Mouse (Mus musculus) stomach, postnatal 0 days (tissue): ENCODE results near the gene Rubcn. TPM values are rescaled to one million over a fixed set of nuclear protein-coding genes. Genes with fewer than 3 reads are reported as not detected.

ENCODE experiments used
- ATAC-seq: fragments of 200-750 bp; cut with Nextera tagmentation; 2 replicates; pipeline ENCODE4 v1.8.0; 2017; ENCODE audit not compliant: low FRiP score, low TSS enrichment
- DNase-seq: peaks from one replicate; pipeline ENCODE4 v3.0.0-alpha.2; 2016; ENCODE audit warnings: low spot score
- H3K27ac ChIP-seq: fragments of 300-500 bp; sonication (generic); replicated peaks from 2 replicates; pipeline ENCODE4 v1.5.1; 2014; ENCODE audit warnings: mild to moderate bottlenecking, control low read depth
- H3K27me3 ChIP-seq: fragments of 300-500 bp; sonication (generic); 2 replicates; pipeline ENCODE4 v1.6.1; 2014; ENCODE audit warnings: low read length; ENCODE audit not compliant: control insufficient read depth, insufficient read depth
- H3K36me3 ChIP-seq: fragments of 300-500 bp; sonication (generic); 2 replicates; pipeline ENCODE4 v1.6.1; 2014; ENCODE audit warnings: low read length, mixed read lengths; ENCODE audit not compliant: control insufficient read depth, insufficient read depth
- H3K4me1 ChIP-seq: fragments of 300-500 bp; sonication (generic); replicated peaks from 2 replicates; pipeline ENCODE4 v1.6.1; 2014; ENCODE audit warnings: antibody characterized with exemption; ENCODE audit not compliant: control insufficient read depth, insufficient read depth
- H3K4me2 ChIP-seq: fragments of 300-500 bp; sonication (generic); replicated peaks from 2 replicates; pipeline ENCODE4 v1.6.1; 2014; ENCODE audit warnings: low read depth, mild to moderate bottlenecking, control low read depth, moderate library complexity
- H3K4me3 ChIP-seq: fragments of 300-500 bp; sonication (generic); 2 replicates; pipeline ENCODE4 v1.5.1; 2014; ENCODE audit warnings: low read depth, low read length, control low read depth
- H3K9ac ChIP-seq: fragments of 300-500 bp; sonication (generic); 2 replicates; pipeline ENCODE4 v1.6.1; 2014; ENCODE audit warnings: mild to moderate bottlenecking, low read length, control low read depth, mixed read lengths
- H3K9me3 ChIP-seq: fragments of 300-500 bp; sonication (generic); 2 replicates; pipeline ENCODE4 v1.6.1; 2016; ENCODE audit warnings: low read length; ENCODE audit not compliant: control insufficient read depth
- CTCF ChIP-seq: IDR thresholded peaks from 2 replicates; pipeline ENCODE4 v1.5.1; 2016; ENCODE audit warnings: antibody characterized with exemption, low read depth, mild to moderate bottlenecking, moderate library complexity
- EP300 ChIP-seq: optimal IDR thresholded peaks from 2 replicates; pipeline ENCODE3; 2016; ENCODE audit warnings: antibody characterized with exemption
- WGBS: fragments of 180-500 bp; shearing (Covaris S2); extraction: QIAGEN DNeasy Blood & Tissue Kit; methylation state at CpG from one replicate; pipeline ENCODE4 v1.1.7; 2014; 5-methylcytosine and 5-hydroxymethylcytosine counted together
- polyA plus RNA-seq: library from polyadenylated mRNA; unstranded; fragments of >200 nt; fragmentation: Nextera tagmentation; extraction: Ambion mirVana; gene quantifications from 2 replicates; pipeline ENCODE4 v1.2.1, GENCODE M21; 2015

The Rubcn gene
- polyA plus RNA-seq, 1 experiment from 2014 or later = 7.1 TPM

- no peak for DNase-seq
- Histone ChIP-seq H3K4me2 (no peak overlapping the region), H3K9ac (no peak overlapping the region), H3K9me3 (no peaks in the 10 kb centered on the region), H3K27me3 (no peaks in the 10 kb centered on the region), H3K4me3 (no peak overlapping the region), H3K36me3 (peaks cover 3% of the 10 kb centered on the region; the same call in 1 of the 2 replicates), H3K4me1 (no peaks in the 10 kb centered on the region), H3K27ac (no peak overlapping the region)
- WGBS = 54% methylated on average over 2 of the region's 2 CpGs
- TF ChIP-seq CTCF = no peak
- ATAC-seq = no peak
Observed at GRCm38 (mm10) chr16:32889881-32890280, 12.3 kb upstream of the Rubcn start.

GRCm38 (mm10) chr16:32887996-32888395 is 10.4 kb upstream of the Rubcn start:
- peaks cover 3% of the 10 kb centered on the region; the same call in 1 of the 2 replicates for H3K36me3 ChIP-seq
- H3K4me1 ChIP-seq = no peaks in the 10 kb centered on the region
- no peak overlapping the region for H3K27ac ChIP-seq
- H3K9ac ChIP-seq = no peak overlapping the region
- H3K4me3 ChIP-seq = no peak overlapping the region
- DNase-seq (no peak), ATAC-seq (no peak)
- no peaks in the 10 kb centered on the region for H3K27me3 ChIP-seq
- no peaks in the 10 kb centered on the region for H3K9me3 ChIP-seq
- no peak overlapping the region for H3K4me2 ChIP-seq
- TF ChIP-seq EP300 = no peak
- TF ChIP-seq CTCF = peak; percentile 51
- WGBS = 89% methylated on average over 7 of the region's 7 CpGs

- H3K9ac ChIP-seq = no peak overlapping the region
- no peak for DNase-seq
- H3K4me1 ChIP-seq = no peaks in the 10 kb centered on the region; the same call in 1 of the 2 replicates
- H3K4me3 ChIP-seq = no peak overlapping the region
- WGBS = 87% methylated on average over 7 of the region's 7 CpGs
- H3K36me3 ChIP-seq = no peaks in the 10 kb centered on the region; the same call in 1 of the 2 replicates
- H3K27me3 ChIP-seq = no peaks in the 10 kb centered on the region
- H3K27ac ChIP-seq = no peak overlapping the region
- TF ChIP-seq CTCF (peak; percentile 35), EP300 (no peak)
- H3K9me3 ChIP-seq = no peaks in the 10 kb centered on the region
- H3K4me2 ChIP-seq = no peak overlapping the region
- ATAC-seq = no peak
Observed at GRCm38 (mm10) chr16:32881538-32881937, 4.0 kb upstream of the Rubcn start.

- H3K36me3 ChIP-seq = no peaks in the 10 kb centered on the region
- DNase-seq (no peak), ATAC-seq (no peak)
- H3K4me2 ChIP-seq = peak overlapping the region; percentile 89
- H3K27me3 ChIP-seq = no peaks in the 10 kb centered on the region
- no peaks in the 10 kb centered on the region; the same call in 1 of the 2 replicates for H3K4me1 ChIP-seq
- 78% methylated on average over 14 of the region's 14 CpGs for WGBS
- 0 out of 2 replicates have a peak overlapping the region, but pooled peaks have one; percentile 30 for H3K27ac ChIP-seq
- H3K4me3 ChIP-seq = peak overlapping the region; percentile 77; the same call in 1 of the 2 replicates
- TF ChIP-seq CTCF = no peak
- TF ChIP-seq EP300 = no peak
- no peaks in the 10 kb centered on the region for H3K9me3 ChIP-seq
- H3K9ac ChIP-seq = peak overlapping the region; percentile 27; the same call in 1 of the 2 replicates
Observed at GRCm38 (mm10) chr16:32878972-32879926, 1.7 kb upstream of the Rubcn start.

- peak overlapping the region; percentile 90 for H3K9ac ChIP-seq
- peak overlapping the region; percentile 77 for H3K4me3 ChIP-seq
- ATAC-seq = peak; percentile 36
- DNase-seq = peak; percentile 37
- H3K36me3 ChIP-seq = no peaks in the 10 kb centered on the region
- H3K4me2 ChIP-seq = peak overlapping the region; percentile 89
- H3K4me1 ChIP-seq = no peaks in the 10 kb centered on the region; the same call in 1 of the 2 replicates
- TF ChIP-seq EP300 (no peak), CTCF (no peak)
- H3K27ac ChIP-seq = peak overlapping the region; percentile 90
- H3K9me3 ChIP-seq = no peaks in the 10 kb centered on the region
- 1% methylated on average over 28 of the region's 34 CpGs for WGBS
- no peaks in the 10 kb centered on the region for H3K27me3 ChIP-seq
Observed at GRCm38 (mm10) chr16:32878157-32878598, 612 bp upstream of the Rubcn start.

GRCm38 (mm10) chr16:32876831-32877230 is 735 bp downstream of the Rubcn start:
- peak overlapping the region; percentile 69 for H3K4me2 ChIP-seq
- no peaks in the 10 kb centered on the region; the same call in 1 of the 2 replicates for H3K4me1 ChIP-seq
- no peak overlapping the region for H3K27ac ChIP-seq
- TF ChIP-seq CTCF = no peak
- TF ChIP-seq EP300 = no peak
- H3K36me3 ChIP-seq = no peaks in the 10 kb centered on the region
- no peaks in the 10 kb centered on the region for H3K27me3 ChIP-seq
- DNase-seq (no peak), ATAC-seq (no peak)
- 15% methylated on average over 9 of the region's 9 CpGs for WGBS
- peak overlapping the region; percentile 90 for H3K9ac ChIP-seq
- H3K4me3 ChIP-seq = peak overlapping the region; percentile 77
- H3K9me3 ChIP-seq = no peaks in the 10 kb centered on the region
